Mouse (Mus musculus): ENCODE results near the gene Efna3. TPM values are rescaled to one million over a fixed set of nuclear protein-coding genes. Genes with fewer than 3 reads are reported as not detected.

Efna3 gene
- polyA plus RNA-seq, 1 experiment from 2014 or later = 11.9 TPM

GRCm38 (mm10) chr3:89293247-89293918 lies 29.4 kb downstream of the Efna3 start:
- no peak for ATAC-seq (replicated peaks; ENCODE audit: low FRiP score)
- WGBS = 89% methylated on average over 11 of the region's 11 CpGs
- no peaks in the 10 kb centered on the region for H3K27me3 ChIP-seq
- H3K9ac ChIP-seq = no peak overlapping the region
- no peak overlapping the region for H3K4me2 ChIP-seq
- H3K27ac ChIP-seq = no peak overlapping the region
- H3K36me3 ChIP-seq = no peaks in the 10 kb centered on the region
- H3K4me1 ChIP-seq = peaks cover 23% of the 10 kb centered on the region
- no peak overlapping the region for H3K4me3 ChIP-seq (replicated peaks)
- no peaks in the 10 kb centered on the region for H3K9me3 ChIP-seq (replicated peaks)

GRCm38 (mm10) chr3:89292303-89292702 lies 30.5 kb downstream of the Efna3 start:
- Histone ChIP-seq H3K9ac (no peak overlapping the region), H3K27ac (no peak overlapping the region), H3K4me1 (peaks cover 31% of the 10 kb centered on the region), H3K27me3 (no peaks in the 10 kb centered on the region), H3K9me3 (replicated peaks) (no peaks in the 10 kb centered on the region), H3K4me2 (no peak overlapping the region), H3K4me3 (replicated peaks) (no peak overlapping the region), H3K36me3 (no peaks in the 10 kb centered on the region)
- 66% methylated on average over 5 of the region's 5 CpGs for WGBS
- no peak for ATAC-seq (replicated peaks; ENCODE audit: low FRiP score)

DNA sequence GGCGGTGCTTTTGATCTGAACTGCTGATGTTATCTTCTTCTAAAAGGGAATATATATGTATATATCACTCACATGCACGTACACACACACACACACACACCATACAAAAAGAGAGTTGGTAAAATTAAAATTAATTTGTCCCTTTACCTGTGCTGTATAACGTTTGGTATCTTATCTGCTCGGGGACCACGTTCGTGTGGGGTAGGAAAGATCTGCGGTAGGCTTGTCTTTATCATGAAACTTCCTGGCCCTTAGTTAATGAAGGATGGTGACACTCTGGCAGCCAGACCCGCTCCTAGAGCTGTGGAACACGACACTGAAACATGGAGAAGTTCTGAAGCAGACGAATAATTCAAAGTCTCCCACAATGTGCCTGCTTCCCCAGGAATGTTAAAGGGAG lies 30.9 kb downstream of the Efna3 start:
- 47% methylated on average over 10 of the region's 10 CpGs for WGBS

DNA sequence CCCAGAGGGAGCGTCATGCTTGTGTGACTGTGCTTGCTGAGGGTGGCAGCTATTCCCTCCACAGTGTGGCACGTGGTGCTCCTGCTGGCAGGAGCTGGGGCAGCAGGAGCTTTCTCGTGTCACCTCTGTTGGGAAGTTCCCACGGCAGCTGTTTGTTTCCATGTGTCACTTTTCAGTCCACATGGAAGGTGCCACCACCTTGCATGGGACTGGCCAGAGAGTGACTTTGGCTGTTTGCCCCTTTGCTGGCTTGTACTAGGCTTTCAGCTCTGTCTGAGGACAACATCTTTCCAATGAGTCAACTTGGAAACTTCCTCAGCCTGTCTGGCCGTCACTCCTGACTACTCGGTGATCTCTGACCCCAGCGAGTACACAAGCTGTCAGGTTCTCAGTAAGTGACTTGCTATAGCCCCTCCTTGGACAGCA lies 34.2 kb downstream of the Efna3 start:
- H3K4me3 ChIP-seq (replicated peaks) = no peak overlapping the region
- H3K27ac ChIP-seq = no peak overlapping the region
- H3K36me3 ChIP-seq = no peaks in the 10 kb centered on the region
- H3K9ac ChIP-seq = no peak overlapping the region
- 32% methylated on average over 7 of the region's 7 CpGs for WGBS
- H3K9me3 ChIP-seq (replicated peaks) = no peaks in the 10 kb centered on the region
- no peaks in the 10 kb centered on the region for H3K27me3 ChIP-seq
- H3K4me2 ChIP-seq = no peak overlapping the region
- no peak for ATAC-seq (replicated peaks; ENCODE audit: low FRiP score)
- H3K4me1 ChIP-seq = peaks cover 56% of the 10 kb centered on the region

More for the DNA sequence above, 30.9 kb downstream of the Efna3 start:
- Histone ChIP-seq H3K9me3 (replicated peaks) (no peaks in the 10 kb centered on the region), H3K4me1 (peaks cover 35% of the 10 kb centered on the region), H3K36me3 (no peaks in the 10 kb centered on the region), H3K9ac (no peak overlapping the region), H3K27me3 (no peaks in the 10 kb centered on the region), H3K27ac (no peak overlapping the region), H3K4me3 (replicated peaks) (no peak overlapping the region), H3K4me2 (no peak overlapping the region)
- no peak for ATAC-seq (replicated peaks; ENCODE audit: low FRiP score)

DNA sequence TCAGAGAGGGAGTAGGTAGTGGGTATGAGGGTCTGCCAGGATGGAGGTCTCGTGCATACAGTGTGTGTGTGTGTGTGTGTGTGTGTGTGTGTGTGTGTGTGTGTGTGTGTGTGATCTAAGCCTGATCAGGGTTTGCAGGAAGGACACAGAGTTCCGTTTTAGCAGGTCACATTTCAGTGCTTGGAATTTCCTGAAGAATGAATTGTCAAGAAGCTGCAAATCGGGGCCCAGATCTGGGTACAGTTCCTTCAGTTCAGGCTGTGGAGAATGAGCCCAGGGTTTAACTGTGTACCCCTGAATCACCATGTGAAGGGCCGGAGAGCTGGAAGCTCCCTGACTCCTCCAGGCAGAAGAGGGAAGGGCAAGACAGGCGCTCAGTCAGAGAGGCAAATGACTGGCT lies 35.5 kb downstream of the Efna3 start:
- Histone ChIP-seq H3K4me2 (no peak overlapping the region), H3K4me1 (peaks cover 57% of the 10 kb centered on the region), H3K36me3 (no peaks in the 10 kb centered on the region), H3K9me3 (replicated peaks) (no peaks in the 10 kb centered on the region), H3K4me3 (replicated peaks) (no peak overlapping the region), H3K27me3 (no peaks in the 10 kb centered on the region), H3K27ac (peak overlapping the region; percentile 77), H3K9ac (no peak overlapping the region)
- 50% methylated on average over 5 of the region's 5 CpGs for WGBS
- ATAC-seq (replicated peaks; ENCODE audit: low FRiP score) = no peak

DNA sequence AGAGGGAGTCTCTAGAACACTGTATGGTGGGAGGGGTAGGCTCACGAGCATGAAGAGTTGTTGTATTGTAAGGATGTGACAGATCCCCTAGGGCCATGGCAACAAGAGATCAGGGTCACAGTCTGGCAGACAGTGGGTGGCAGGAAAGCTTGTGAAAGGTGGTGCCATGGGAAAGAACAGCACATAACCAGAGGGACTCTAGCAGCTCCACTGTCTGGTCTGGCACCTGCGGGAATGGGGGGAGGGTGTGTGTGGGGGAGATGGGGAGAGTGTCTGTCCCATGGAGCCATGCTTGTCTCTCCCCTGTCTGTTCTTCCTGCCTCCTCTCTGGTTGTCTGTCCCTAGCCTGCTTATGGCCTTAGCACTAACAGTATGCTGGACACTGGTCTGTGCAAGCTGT lies 37.2 kb downstream of the Efna3 start:
- Histone ChIP-seq H3K4me3 (replicated peaks) (no peak overlapping the region), H3K4me1 (peaks cover 60% of the 10 kb centered on the region), H3K9ac (no peak overlapping the region), H3K27me3 (peaks cover under 1% of the 10 kb centered on the region; the same call in 1 of the 2 replicates), H3K4me2 (no peak overlapping the region), H3K27ac (no peak overlapping the region), H3K36me3 (no peaks in the 10 kb centered on the region), H3K9me3 (replicated peaks) (no peaks in the 10 kb centered on the region)
- ATAC-seq (replicated peaks; ENCODE audit: low FRiP score) = no peak
- 70% methylated on average over 2 of the region's 2 CpGs for WGBS

- H3K36me3 ChIP-seq = no peaks in the 10 kb centered on the region
- peaks cover 71% of the 10 kb centered on the region for H3K4me1 ChIP-seq
- H3K27me3 ChIP-seq = peaks cover 4% of the 10 kb centered on the region; the same call in 1 of the 2 replicates
- ATAC-seq (replicated peaks; ENCODE audit: low FRiP score) = no peak
- no peaks in the 10 kb centered on the region for H3K9me3 ChIP-seq (replicated peaks)
- no peak overlapping the region for H3K4me2 ChIP-seq
- H3K27ac ChIP-seq = no peak overlapping the region
- WGBS = 68% methylated on average over 3 of the region's 3 CpGs
- H3K4me3 ChIP-seq (replicated peaks) = no peak overlapping the region
- H3K9ac ChIP-seq = no peak overlapping the region
These were observed 38.5 kb downstream of the Efna3 start for GRCm38 (mm10) chr3:89284261-89284660.

- H3K27me3 ChIP-seq = peaks cover 4% of the 10 kb centered on the region; the same call in 1 of the 2 replicates
- no peak overlapping the region for H3K4me2 ChIP-seq
- ATAC-seq (replicated peaks; ENCODE audit: low FRiP score) = no peak
- no peak overlapping the region for H3K9ac ChIP-seq
- peak overlapping the region; percentile 95; the same call in 1 of the 2 replicates for H3K27ac ChIP-seq
- no peaks in the 10 kb centered on the region for H3K36me3 ChIP-seq
- WGBS = 20% methylated on average over 4 of the region's 4 CpGs
- peaks cover 74% of the 10 kb centered on the region for H3K4me1 ChIP-seq
- no peak overlapping the region for H3K4me3 ChIP-seq (replicated peaks)
- H3K9me3 ChIP-seq (replicated peaks) = no peaks in the 10 kb centered on the region
These were observed 40.5 kb downstream of the Efna3 start for GRCm38 (mm10) chr3:89282291-89282643.

- H3K27ac ChIP-seq = peak overlapping the region; percentile 95
- no peaks in the 10 kb centered on the region for H3K9me3 ChIP-seq (replicated peaks)
- H3K4me2 ChIP-seq = peak overlapping the region; percentile 96
- 10% methylated on average over 20 of the region's 20 CpGs for WGBS
- no peaks in the 10 kb centered on the region for H3K36me3 ChIP-seq
- H3K4me3 ChIP-seq (replicated peaks) = peak overlapping the region; percentile 65
- peaks cover 74% of the 10 kb centered on the region for H3K4me1 ChIP-seq
- H3K9ac ChIP-seq = 0 out of 2 replicates have a peak overlapping the region, but pooled peaks have one; percentile 15
- ATAC-seq (replicated peaks; ENCODE audit: low FRiP score) = no peak
- peaks cover 4% of the 10 kb centered on the region; the same call in 1 of the 2 replicates for H3K27me3 ChIP-seq
These were observed 41.0 kb downstream of the Efna3 start for GRCm38 (mm10) chr3:89281579-89282290.

- H3K27ac ChIP-seq = peak within 1 kb of the TSS; percentile 95
- peak within 1 kb of the TSS; percentile 65 for H3K4me3 ChIP-seq (replicated peaks)
- peaks cover 4% of the 10 kb centered on the region; the same call in 1 of the 2 replicates for H3K36me3 ChIP-seq
- peaks cover 76% of the 10 kb centered on the region for H3K4me1 ChIP-seq
- H3K4me2 ChIP-seq = peak within 1 kb of the TSS; percentile 96
- H3K9ac ChIP-seq = peak within 1 kb of the TSS; percentile 77
- ATAC-seq (replicated peaks; ENCODE audit: low FRiP score) = peak; percentile 26; the same call in 1 of the 2 replicates
- WGBS = under 1% methylated on average over 52 of the region's 52 CpGs
- no peaks in the 10 kb centered on the region for H3K9me3 ChIP-seq (replicated peaks)
- H3K27me3 ChIP-seq = peaks cover 4% of the 10 kb centered on the region; the same call in 1 of the 2 replicates
These were observed 41.9 kb downstream of the Efna3 start, which contains the start of gene Efna1 for GRCm38 (mm10) chr3:89280606-89281511. TSS of gene Efna1 (minus strand) at chr3:89281142.

GRCm38 (mm10) chr3:89280050-89280605 lies 42.6 kb downstream of the Efna3 start:
- H3K4me2 ChIP-seq = peak overlapping the region; percentile 96
- under 1% methylated on average over 29 of the region's 29 CpGs for WGBS
- H3K4me3 ChIP-seq (replicated peaks) = peak overlapping the region; percentile 65
- H3K27ac ChIP-seq = peak overlapping the region; percentile 95
- ATAC-seq (replicated peaks; ENCODE audit: low FRiP score) = no peak
- H3K4me1 ChIP-seq = peaks cover 71% of the 10 kb centered on the region
- peaks cover 4% of the 10 kb centered on the region; the same call in 1 of the 2 replicates for H3K27me3 ChIP-seq
- H3K9me3 ChIP-seq (replicated peaks) = no peaks in the 10 kb centered on the region
- peak overlapping the region; percentile 77 for H3K9ac ChIP-seq
- H3K36me3 ChIP-seq = peaks cover 11% of the 10 kb centered on the region
